Mouse (Mus musculus) neural tube, embryonic 15.5 days (tissue): ENCODE results near the gene Gm28510. TPM values are rescaled to one million over a fixed set of nuclear protein-coding genes. Genes with fewer than 3 reads are reported as not detected.
"Not testable (repeated sequence)": the region's sequence is repeated elsewhere in the genome, so short reads cannot be mapped to it uniquely, and the experiment has no call there.

Source experiments
- ATAC-seq: fragments of 200-750 bp; cut with Nextera tagmentation; 2 replicates; pipeline ENCODE4 v1.8.0; 2017; ENCODE audit warnings: mild to moderate bottlenecking, moderate TSS enrichment, moderate library complexity; ENCODE audit not compliant: low FRiP score
- H3K27ac ChIP-seq: fragments of 300-500 bp; sonication (generic); replicated peaks from 2 replicates; pipeline ENCODE4 v1.5.1; 2015; ENCODE audit warnings: mild to moderate bottlenecking, inconsistent platforms
- H3K27me3 ChIP-seq: fragments of 300-500 bp; sonication (generic); replicated peaks from 2 replicates; pipeline ENCODE4 v1.6.1; 2015; ENCODE audit warnings: inconsistent platforms
- H3K36me3 ChIP-seq: fragments of 300-500 bp; sonication (generic); 2 replicates; pipeline ENCODE4 v1.6.1; 2015; ENCODE audit warnings: inconsistent platforms
- H3K4me1 ChIP-seq: fragments of 300-500 bp; sonication (generic); 2 replicates; pipeline ENCODE4 v1.6.1; 2015; ENCODE audit warnings: inconsistent platforms
- H3K4me2 ChIP-seq: fragments of 300-500 bp; sonication (generic); 2 replicates; pipeline ENCODE4 v1.6.1; 2015; ENCODE audit warnings: inconsistent platforms, mild to moderate bottlenecking, moderate library complexity
- H3K4me3 ChIP-seq: fragments of 300-500 bp; sonication (generic); replicated peaks from 2 replicates; pipeline ENCODE4 v1.5.1; 2015; ENCODE audit warnings: mild to moderate bottlenecking, inconsistent platforms
- H3K9ac ChIP-seq: fragments of 300-500 bp; sonication (generic); replicated peaks from 2 replicates; pipeline ENCODE4 v1.6.1; 2015; ENCODE audit warnings: mild to moderate bottlenecking, inconsistent platforms
- H3K9me3 ChIP-seq: fragments of 300-500 bp; sonication (generic); replicated peaks from 2 replicates; pipeline ENCODE4 v1.6.1; 2016; ENCODE audit warnings: inconsistent platforms
- WGBS: fragments of 180-500 bp; shearing (Covaris S2); methylation state at CpG from one replicate; pipeline ENCODE4 v1.1.7; 2015; ENCODE audit warnings: mixed read lengths; 5-methylcytosine and 5-hydroxymethylcytosine counted together
- polyA plus RNA-seq: library from polyadenylated mRNA; unstranded; fragments of >200 nt; fragmentation: Nextera tagmentation; extraction: Ambion mirVana; gene quantifications from 2 replicates; pipeline ENCODE4 v1.2.1, GENCODE M21; 2015

The Gm28510 gene
- polyA plus RNA-seq: not detected in 2 replicates

- H3K4me3 ChIP-seq, H3K27me3 ChIP-seq, ATAC-seq, H3K4me2 ChIP-seq, H3K9ac ChIP-seq, H3K27ac ChIP-seq, H3K9me3 ChIP-seq, H3K4me1 ChIP-seq, H3K36me3 ChIP-seq: not testable (repeated sequence)
- no CpG with 5 or more reads among the region's 6 CpGs for WGBS
These were observed at the start of gene Gm28510 for GRCm38 (mm10) chrY:10412437-10412836. Gene Gm28510 (plus strand): TSS chrY:10412737.

Other genes starting within 250 kb of the Gm28510 start
- not detected in 2 replicates for gene Gm20834, start 88.1 kb upstream of the Gm28510 start, polyA plus RNA-seq
- not detected in 2 replicates for gene Gm20737, start 123.3 kb downstream of the Gm28510 start, polyA plus RNA-seq
- gene Gm21775, start 140.7 kb downstream of the Gm28510 start, polyA plus RNA-seq: not detected in 2 replicates
- not detected in 2 replicates for gene Gm21900, start 203.6 kb downstream of the Gm28510 start, polyA plus RNA-seq